Mouse (Mus musculus): ENCODE data around the gene Ap2s1. TPM values are rescaled to one million over a fixed set of nuclear protein-coding genes. Genes with fewer than 3 reads are reported as not detected.
A peak's percentile ranks its signal among the peaks of the same experiment; 100 is the strongest.

Gene Ap2s1
- total RNA-seq, 2 experiments from 2014 or later = 127 to 129 TPM

DNA sequence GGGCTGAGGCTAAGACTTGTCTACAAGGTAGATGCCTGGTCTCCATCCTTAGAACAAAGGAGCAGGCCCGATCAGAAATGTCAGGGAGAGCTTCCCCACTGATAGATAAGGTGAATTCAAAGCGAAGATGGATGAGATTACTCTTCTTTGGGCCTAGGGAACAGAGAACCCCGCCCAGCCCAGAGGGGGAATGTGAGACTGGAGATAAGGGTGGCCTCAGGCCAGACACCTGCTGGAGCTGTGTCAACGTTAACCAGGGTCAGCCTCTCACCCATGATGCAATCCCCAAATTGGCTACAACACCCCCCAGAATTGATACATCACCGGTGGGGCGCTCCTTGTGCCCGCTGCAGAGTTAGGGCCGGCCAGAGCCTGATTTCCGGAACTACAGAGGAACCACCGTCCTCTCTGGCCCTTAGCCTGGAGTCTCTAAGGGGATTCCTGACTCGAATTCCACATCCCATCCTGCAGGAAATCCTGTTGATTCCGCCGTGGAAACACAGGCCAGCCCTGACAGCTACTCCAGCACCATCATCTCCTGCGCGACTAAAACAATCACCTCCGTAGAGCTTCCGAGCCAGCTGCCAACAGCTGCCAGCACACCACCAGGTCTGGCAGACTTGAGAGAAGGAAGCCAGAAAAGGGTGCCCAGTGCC, 17.3 kb downstream of the Ap2s1 start:
- DNase-seq = peak; percentile 54

- no peak for DNase-seq
These were observed 20.8 kb downstream of the Ap2s1 start for GRCm38 (mm10) chr7:16758872-16759574.

DNA sequence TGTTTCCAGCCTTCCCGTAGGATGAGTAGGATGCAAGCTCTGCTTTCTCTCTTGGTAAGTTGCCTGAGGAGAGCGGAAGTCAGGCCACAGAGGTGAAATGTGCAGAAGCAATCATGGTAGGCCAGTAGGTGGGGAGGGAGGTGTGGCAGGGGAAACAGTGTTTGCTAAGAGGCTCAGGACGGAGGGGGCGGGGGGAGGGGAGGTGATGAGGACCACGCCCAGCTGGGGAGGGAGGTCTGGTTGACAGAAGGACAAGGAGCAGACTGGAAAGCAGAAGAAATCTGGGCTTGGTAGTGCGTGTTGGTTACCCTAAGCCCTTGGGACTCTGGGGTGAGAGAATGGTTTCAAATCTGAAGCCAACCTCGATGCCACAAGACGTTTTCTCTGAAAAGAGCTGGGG, 22.1 kb downstream of the Ap2s1 start:
- peak; percentile 64 for DNase-seq

DNA sequence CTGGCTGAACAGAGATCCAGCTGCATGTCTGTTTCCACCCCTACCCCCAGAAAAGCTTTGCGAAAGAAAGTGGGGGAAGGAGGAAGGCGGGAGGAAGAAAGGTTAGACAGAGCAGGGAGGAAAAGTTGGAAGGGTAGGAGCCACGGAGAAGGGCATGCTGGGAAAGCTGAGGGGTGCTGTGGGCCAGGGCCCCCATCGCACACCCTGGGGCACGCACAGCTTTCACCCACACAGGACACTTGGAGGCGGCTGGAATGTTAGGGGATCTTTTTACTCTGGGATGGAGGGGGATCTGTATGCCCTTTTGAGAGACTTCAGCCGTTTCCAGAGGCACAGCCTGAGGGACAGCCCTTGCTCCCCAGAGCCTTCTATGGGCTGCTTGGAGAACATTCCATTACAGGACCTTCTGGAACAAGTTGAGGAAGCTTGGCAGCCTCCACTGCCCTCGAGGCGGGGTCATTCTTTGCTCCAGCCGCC, 22.8 kb downstream of the Ap2s1 start:
- peak; percentile 78 for DNase-seq

- DNase-seq = peak; percentile 20
These were observed 23.4 kb downstream of the Ap2s1 start for GRCm38 (mm10) chr7:16761630-16762029.

DNA sequence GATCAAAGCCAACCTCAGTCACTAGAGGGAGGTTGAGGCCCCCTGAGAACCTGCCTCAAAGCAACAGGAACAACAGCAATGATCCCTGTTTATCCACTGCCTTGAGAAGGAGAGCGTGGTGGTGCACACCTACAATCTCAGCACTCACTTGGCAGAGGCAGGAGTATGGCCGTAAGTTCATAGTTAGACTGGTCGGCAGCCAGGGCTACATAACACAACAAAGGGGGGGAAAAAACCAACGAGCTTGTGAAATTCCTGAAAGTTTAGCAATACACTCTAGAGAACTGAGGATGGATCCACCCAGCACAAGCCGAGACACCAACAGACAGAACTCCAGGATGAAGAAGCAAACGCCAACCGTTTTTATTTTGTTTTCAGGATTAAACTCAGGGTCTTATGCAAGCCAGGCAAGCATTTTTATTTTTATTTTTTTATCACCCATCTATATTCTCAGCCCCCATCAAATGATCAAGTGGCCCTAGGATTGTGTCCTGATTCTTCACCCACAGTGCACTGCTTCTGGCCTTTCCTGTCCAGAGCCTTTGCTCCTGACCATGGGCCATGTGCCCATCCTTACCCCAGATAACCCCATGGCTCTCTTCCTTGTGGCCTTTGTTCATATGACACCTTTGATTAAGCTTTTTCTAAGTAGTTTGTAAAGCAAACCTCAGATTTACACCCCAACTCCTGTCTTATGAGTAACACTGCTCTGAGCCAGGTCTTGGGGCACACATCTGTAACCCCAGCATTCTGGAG, 25.4 kb downstream of the Ap2s1 start:
- DNase-seq = no peak

DNA sequence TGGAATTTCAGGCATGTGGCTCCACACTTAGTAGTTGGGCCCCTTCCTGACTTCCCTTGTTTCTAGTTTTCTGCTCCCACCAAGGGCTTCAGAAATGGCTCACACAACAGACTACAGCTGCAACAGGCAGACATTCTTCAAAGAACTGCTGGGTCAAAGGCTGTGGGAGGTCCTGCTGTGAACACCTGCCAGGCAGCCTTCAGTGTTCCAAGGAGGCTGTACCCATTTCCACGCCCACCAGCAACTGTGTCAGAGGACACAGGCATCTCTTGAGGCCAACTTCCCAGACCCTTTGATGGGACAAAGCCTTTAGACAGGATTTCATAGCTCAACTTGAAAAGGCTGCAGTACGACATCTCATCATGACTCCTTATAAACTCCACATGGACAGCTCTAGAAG, 28.2 kb downstream of the Ap2s1 start:
- DNase-seq = no peak

DNA sequence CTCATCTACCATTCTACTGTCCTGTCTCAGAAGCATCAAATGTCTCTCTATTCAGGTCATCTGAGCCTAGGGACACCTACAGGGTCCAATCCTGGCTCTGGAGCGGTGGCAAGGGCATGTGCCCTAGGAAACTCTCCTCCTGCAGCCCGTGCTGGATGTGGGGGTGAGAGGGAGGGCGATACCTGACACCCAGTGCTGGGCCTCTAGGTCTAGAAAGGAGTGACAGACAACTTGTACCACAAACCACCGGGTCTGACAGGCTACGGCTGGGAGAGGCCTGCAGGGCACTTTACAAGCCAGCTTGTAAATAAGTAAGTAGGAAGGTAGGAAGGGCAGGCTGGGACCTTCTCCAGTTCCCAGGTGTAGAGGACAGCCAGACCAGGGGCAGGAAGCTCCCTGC, 37.7 kb downstream of the Ap2s1 start:
- no peak for DNase-seq

DNA sequence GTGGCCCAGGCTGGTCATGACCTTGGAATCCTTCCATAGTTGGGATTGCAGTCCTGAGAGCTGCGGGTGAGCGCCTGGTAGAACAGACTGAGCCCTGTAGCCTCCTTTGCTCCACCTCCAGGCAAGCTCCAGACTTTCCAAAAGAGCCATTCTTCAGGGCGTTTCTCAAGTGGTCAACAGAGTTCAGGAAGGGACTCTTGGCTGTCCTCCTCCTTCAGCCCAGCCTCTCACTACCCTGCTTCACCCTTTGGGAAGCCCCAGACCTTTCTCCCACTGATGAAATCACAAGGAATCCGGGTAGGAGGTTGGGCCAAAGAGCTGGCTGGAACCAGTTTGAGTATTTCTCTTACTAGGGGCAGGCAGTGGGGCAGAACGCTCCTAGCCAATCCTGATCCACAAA, 41.9 kb downstream of the Ap2s1 start:
- peak; percentile 26 for DNase-seq

- DNase-seq = peak; percentile 91
These were observed 42.8 kb downstream of the Ap2s1 start, which contains the start of gene Slc1a5 for GRCm38 (mm10) chr7:16780825-16781554. Gene Slc1a5 (plus strand): TSS chr7:16781340.

GRCm38 (mm10) chr7:16781555-16781815, 43.3 kb downstream of the Ap2s1 start:
- DNase-seq = no peak

DNA sequence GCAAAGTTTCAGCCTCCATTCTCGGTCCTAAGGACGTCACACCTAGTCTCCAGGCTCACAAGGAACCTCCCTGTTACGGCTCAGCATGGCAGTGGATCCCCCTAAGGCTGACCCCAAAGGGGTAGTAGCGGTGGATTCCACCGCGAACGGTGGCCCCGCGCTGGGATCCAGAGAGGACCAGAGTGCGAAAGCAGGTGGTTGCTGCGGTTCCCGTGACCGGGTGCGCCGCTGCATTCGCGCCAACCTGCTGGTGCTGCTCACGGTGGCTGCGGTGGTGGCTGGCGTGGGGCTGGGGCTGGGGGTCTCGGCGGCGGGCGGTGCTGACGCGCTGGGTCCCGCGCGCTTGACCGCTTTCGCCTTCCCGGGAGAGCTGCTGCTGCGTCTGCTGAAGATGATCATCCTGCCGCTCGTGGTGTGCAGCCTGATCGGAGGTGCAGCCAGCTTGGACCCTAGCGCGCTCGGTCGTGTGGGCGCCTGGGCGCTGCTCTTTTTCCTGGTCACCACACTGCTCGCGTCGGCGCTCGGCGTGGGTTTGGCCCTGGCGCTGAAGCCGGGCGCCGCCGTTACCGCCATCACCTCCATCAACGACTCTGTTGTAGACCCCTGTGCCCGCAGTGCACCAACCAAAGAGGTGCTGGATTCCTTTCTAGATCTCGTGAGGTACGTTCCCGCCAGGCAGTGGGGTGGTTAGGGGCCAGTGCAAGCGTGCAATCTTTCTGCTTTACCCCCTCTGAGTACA, 43.8 kb downstream of the Ap2s1 start:
- DNase-seq = peak; percentile 26

- no peak for DNase-seq
These were observed 44.4 kb downstream of the Ap2s1 start for GRCm38 (mm10) chr7:16782555-16783125.

DNA sequence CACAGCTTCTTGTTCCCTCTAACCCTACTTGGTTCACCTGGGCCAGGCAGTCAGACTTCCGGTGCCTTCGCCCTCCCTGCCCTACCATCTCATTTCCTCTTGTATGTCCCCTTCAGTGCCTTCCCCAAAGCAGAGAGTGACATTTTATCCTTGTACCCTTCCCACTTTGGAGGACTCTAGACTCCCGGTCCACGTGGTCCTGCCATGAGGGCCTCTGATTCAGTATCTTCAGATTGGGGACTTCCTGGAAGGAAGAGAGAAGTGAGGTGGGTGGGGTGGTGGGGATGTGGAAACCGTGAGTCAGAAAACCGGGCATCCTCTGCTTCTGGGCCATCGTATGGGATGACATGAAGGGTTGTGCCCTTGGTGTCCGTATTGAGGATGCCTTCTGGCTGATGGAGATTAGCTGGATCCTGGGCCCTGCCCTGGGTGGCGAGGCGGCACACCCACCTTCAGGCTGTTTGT, 45.0 kb downstream of the Ap2s1 start:
- DNase-seq = peak; percentile 21

DNA sequence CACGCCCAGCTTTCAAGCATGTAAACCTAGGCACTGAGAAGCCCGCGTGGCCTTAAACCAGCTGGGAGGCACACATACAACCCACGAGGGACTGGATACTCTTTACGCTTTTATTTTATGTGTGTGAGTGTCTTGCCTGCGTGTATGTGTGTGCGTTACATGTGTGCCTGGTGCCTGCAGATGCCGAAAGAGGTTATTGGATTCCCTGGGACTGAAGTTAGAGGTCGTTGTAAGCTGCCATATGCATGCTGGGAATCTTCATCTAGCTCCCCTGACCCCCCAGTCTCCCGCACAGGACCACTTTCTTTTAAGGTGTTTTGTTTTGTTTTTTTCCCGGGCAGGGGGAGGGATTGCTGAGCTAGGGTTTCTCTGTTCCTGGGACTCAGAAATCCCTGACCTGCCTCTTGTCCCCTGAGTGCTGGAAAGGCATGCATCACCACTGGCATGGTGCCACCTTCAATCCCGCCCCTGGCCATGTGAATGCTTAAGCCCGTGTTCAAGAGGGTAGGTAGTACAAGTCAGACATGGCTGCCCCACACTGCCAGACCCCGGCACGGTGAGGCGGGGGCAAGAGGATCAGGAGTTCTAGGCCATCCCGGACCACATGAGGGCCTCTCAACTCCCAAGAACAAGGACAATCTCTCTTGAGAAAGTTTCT, 45.7 kb downstream of the Ap2s1 start:
- peak; percentile 75 for DNase-seq

GRCm38 (mm10) chr7:16784498-16784976, 46.3 kb downstream of the Ap2s1 start:
- no peak for DNase-seq

DNA sequence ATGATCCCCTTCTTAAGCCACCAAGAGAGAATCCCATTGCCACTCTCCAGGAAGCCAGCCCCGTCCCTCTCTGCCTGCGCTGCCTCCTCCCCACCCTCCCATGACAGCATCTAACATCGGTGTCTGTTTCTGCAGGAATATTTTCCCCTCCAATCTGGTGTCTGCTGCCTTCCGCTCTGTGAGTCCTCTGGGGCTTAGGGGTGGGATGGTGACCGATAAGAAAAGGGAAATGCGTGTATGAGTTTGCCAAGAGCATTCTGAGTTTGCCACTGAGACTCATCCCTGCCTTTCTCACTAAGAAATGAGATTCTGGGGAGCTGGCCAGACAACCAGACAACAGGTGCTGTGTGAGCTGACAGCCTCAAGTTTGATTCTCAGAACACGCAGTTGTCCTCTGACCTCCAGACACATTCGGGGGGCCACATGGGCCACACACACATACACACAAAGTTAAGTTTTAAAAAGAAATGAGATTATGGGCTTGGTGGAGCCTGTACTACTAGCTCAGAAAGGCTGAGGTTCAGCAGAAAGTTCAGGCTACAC, 47.4 kb downstream of the Ap2s1 start:
- no peak for DNase-seq

- no peak for DNase-seq
These were observed 54.1 kb downstream of the Ap2s1 start for GRCm38 (mm10) chr7:16792316-16792715.

DNA sequence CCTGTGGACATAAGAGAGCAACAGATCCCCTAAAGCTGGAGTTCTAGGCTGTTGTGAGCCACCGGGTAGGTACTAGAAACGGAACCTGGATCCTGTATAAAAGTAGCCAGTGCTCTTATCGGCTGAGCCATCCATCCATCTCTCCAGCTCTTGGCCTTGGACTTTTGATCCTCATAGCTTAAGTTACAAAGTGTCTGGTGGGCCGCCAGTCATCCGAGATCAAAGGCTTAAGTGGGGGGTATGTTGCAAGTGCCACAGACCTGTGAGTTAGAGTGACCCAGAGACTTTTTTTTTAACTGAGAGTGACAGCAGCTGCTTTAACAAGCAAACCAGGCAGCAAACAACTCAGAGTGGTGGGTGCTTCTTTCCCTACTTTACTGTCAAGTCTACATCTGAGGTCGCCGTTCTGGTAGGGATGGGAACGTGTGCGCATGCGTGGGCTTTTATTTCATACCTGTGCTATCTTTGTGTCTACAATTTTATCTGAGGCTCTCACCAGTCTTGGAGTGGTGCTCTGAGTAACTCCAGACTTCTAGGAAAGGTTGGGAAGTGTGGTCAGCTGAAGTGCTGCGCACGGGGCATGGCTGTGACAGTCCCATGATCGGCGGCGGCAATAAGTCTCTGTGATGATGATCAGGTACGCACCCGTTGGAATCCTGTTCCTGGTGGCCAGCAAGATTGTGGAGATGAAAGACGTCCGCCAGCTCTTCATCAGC, 55.0 kb downstream of the Ap2s1 start:
- no peak for DNase-seq

DNA sequence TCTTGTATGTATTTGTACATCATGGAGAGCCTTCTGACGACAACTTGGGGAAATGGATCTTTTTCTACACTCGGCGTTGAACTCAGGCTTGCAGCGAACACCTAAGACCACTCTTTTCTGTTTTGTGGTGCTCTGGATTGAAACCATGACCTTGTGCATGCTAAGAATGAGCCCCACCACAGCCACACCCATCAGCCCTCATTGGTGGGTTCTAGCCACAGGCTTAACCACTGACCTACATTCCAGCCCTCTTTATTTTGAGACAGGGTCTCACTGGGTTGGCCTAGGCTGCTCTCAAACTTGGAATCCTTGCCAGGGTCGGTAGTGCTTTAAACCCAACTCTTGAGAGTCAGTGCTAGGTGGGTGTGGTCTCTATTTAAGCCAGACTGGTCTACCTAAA, 56.7 kb downstream of the Ap2s1 start:
- DNase-seq = no peak

Measured in heart, postnatal 4 days (tissue).